Mouse (Mus musculus): ENCODE data around the gene Dock10.

Dock10 gene

DNA sequence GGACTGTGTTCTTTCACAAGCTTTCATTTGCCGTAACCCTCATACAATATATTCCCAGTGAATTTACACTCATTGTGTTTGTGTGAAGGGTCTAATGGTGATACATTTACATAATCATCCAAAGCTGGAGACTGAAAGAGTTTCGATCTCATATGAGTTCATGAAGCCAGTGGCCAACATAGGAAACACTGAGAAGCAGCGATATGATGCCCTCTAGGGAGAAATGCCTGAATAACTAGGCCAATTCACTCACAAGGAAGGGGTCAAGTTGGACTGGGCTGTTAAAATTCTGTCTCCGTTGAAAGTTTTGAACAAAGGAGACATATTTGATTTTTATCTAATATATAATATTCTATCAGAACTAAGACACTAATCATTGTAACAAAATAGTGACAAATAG lies 30.9 kb downstream of the Dock10 start:
- DNase-seq (ENCODE audit: low spot score), result no peak

DNA sequence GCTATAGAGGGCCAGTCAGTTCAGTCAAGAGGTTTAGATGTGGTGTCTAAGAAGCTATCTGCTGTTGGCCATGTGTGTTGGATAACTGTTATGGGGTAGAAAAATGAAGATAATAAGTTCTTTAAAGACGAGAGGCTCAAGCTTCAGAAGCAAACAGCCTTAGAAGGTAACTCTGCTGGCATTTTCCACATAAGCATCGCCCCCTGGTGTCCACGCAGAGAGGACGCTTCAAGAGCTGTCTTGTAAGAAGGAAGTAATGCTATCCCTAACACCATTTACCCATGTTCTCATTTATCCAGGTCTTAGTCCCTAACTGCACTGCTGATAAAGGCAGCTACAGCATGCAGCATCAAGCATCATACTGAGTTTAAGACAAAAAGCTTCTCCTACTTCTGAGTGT lies 35.7 kb downstream of the Dock10 start:
- no peak for DNase-seq (ENCODE audit: low spot score)

DNA sequence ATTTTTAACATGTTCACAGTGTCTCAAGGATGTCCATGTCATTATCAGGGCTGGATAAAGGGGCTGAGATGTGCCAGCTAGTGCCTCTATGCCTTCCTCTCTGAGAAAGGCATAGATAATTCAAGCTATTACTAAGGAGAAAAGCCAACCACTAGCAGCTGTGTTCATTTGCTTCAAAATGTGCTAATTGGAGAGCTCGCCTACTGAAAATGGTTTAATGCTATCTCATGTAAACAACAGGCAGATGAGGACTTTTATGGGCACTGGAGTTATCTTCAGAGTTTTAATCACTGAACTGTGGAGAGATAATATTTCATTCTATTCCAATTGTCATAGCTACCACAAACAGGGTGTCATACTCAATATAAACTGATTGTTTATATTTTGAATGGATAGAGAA lies 36.3 kb downstream of the Dock10 start:
- no peak for DNase-seq (ENCODE audit: low spot score)

DNA sequence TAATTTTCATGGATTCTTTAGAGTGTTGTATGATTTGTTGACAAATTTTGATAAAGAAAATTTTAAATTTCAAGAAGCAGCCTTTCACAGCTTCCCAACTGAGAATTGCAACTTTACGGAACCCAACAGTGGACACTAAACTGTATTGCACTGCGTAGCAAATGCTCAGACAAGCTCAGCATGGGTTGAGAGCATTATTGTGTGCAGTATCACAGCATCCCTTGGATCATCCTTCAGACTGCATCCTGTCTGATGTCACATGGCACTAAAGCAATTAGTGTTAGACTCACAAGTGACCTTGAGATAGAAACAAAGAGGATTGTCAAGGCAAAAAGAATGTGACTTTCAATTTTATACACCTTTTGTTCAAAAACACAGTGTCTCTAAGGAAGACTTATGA lies 37.1 kb downstream of the Dock10 start:
- DNase-seq (ENCODE audit: low spot score), result no peak

DNA sequence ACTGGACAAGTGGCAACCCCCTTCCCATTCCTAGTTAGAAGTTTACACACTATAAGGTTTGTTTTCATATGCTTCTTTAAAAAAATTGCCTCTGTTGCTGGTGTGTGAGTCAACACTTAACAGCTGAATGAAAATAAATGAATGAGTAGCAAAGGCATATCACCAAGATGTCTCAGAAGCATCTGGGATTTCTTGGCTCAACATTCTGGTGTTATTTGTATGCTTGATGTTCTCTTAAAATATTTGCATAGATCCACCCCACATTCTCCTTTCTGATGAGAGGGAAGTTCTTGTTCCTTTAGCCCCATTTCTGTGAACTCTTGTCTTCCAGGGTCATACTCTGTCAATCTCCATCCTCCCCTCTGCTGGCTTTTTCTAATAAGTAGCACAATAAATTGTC lies 38.2 kb downstream of the Dock10 start:
- DNase-seq (ENCODE audit: low spot score), result no peak

DNA sequence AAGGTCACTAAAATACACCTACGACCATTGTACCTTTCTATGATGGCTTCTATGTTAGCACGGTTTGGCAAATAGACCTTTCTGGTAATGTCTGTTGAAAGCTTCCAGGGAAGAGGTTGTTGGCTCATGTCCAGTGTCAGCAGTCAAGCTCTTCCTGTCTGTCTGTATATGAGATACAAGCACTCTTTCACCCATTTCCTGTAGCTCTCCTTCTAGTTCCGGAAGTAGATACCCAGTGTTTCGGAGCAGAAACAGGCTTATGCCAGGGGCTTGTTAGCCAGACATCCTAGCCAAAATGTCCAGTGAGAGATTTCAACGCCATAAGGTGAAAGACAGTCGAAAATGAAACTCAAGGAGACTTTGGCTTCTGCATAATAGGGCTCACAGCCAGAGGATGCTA lies 38.9 kb downstream of the Dock10 start:
- DNase-seq (ENCODE audit: low spot score), result no peak

DNA sequence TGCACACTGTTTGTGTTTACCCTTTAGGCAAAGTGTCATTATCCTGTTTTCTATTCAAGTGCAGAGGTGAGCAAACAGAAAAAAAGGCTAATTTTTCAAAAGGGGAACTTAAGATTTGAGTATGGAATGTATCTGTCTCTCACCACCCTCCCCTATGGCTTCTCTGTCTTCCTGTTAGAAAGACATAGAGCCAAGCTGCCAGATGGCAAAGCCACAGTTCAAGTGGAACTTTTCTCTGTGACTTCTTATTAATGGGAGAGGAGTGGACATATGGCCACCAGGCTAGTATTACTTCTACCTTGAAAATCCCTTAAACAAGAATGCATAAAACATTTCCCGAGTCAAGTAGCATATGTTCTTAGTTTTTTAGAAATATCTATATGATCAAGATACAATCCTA lies 39.7 kb downstream of the Dock10 start:
- DNase-seq (ENCODE audit: low spot score), result no peak

DNA sequence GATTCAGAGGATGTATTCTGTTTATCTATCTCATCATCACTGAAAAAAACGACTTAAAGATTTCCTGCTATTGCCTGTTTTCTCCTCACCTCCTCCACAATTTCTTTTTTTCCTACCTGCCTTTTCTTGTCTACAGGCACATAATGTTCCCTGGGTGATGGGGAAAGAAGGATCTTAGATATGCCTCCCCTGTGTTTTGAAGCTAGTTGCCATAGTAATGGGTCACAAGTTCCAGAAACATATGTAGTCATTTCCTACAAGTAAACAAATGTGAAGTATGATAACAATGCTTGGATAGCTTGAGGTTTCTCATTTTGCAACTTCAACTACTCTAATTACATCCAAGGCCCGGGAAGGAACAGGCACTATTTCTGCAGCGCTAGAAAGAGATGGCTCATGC lies 42.4 kb downstream of the Dock10 start:
- no peak for DNase-seq (ENCODE audit: low spot score)

DNA sequence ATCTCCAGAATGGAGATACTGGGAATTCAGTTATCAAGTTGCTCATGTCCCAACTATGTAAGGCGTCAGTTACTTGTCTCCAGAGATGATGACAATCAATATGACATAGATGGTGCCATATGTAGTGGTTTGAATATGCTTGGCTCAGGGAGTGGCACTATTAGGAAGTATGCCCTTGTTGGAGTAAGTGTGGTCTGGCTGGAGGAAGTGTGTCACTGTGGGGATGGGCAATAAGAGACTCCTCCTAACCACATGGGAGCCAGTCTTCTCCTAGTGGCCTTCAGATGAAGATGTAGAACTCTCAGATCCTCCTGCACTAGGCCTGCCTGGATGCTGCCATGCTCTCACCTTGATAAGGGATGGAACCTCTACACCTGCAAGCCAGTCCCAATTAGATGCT lies 44.4 kb downstream of the Dock10 start:
- DNase-seq (ENCODE audit: low spot score), result no peak

DNA sequence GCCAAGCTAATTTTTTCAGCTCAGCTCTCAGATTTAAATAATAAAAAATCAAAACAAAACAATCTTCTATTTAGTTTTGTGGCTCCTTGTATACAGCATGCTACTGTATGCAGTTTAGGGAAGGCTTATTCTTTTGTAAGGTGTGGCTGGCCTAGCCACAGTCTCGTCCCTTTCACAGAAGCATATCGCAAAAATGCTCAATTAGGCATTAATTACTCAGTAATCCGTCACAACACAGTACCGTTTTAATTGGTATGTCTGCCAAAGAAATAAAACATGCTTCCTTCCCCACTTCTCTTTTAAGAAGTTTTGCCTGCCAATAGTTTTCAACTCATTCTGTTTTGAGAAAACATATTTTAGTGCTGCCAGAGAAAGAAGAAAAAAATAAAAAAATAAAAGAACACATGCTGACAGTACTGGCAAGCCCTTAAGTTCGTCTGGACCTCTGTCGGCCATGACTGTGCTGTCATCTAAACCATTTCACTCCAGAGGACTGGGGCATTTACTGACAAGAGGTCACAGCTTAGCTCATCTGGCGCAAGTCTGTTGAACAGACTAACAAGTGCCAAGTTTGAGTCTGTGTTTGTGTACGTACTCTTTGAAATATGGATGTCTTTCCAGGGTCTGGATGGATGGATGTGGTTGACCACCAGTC lies 47.6 kb downstream of the Dock10 start:
- DNase-seq (ENCODE audit: low spot score), result no peak

DNA sequence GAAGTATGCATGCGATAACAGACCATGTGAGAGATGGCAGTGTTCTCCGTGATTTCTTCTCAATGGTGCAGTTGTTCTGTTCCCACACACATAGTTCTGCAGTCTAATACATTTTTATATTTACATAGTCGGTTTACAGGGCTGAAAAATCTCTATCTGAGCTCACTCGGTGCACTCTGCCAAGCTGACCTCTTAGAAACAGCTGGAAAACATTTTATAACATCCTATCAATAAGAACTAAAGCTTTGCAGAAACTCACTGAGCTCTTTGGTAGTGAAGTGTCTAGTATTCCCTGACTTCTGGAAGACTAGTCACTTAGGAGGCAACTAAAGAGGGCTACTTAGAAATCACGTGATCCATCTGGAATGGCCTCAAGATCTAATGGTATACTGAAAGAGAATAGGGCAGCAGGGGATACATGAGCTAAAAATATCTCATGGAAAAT lies 48.2 kb downstream of the Dock10 start:
- DNase-seq (ENCODE audit: low spot score), result no peak

DNA sequence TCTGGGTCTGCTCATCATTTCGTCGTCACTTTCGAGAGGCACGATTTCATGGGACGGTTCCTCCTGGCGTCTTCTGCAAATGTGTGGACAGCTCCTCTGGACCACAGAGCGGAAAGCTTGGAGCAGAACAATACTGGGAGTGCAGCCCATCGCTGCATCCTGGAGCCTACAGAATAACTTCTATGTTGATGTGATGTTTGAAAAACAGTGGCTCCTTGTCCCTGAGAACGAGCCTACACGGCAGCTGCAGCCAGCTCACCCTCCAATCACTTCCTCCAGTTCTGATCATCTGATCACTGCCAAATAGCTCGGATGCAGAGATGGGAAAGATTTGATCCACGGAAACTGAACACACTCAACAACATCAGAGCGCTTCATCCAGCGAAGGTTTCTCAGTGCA lies 49.0 kb downstream of the Dock10 start:
- no peak for DNase-seq (ENCODE audit: low spot score)

DNA sequence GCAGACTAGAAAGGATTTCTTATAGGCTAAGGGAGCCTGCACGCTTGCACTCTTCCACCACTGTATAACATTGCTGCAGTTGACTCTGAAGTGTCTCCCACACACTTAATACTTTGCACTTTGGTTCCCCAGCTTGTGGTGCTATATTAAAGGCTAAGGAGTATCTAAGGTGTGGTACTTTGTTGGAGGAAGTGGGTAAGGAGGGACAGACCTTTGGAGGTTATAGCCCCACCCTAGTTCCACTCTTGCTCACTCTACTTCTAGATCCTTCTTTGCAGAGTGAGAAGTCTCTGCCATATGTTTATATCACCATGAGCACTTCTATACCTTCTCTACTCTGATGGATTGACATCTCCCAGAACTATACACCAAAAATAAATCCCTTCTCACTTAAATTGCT lies 55.0 kb downstream of the Dock10 start:
- DNase-seq (ENCODE audit: low spot score), result no peak

- DNase-seq (ENCODE audit: low spot score), result no peak
Measured at GRCm38 (mm10) chr1:80676004-80676673, 82.2 kb downstream of the Dock10 start.

DNA sequence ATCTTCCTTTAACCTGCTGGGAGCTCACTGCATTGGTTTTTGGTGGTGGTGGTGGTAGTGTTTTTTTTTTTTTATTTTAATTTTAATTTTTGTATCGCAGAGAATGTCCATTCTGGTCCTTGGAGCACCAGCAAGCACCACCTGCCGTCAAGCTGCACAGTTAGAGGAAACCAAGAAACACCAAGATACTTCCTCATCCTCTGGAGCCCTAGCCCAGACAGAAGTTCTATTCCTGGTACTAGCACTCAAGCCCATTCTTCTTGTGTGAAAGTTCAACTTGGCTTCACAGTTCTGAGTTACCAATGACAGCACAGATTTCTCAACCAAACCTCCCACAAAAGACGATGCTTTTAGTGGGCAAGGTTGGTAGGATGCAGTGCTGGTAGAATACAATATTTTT lies 86.6 kb downstream of the Dock10 start:
- DNase-seq (ENCODE audit: low spot score), result no peak

DNA sequence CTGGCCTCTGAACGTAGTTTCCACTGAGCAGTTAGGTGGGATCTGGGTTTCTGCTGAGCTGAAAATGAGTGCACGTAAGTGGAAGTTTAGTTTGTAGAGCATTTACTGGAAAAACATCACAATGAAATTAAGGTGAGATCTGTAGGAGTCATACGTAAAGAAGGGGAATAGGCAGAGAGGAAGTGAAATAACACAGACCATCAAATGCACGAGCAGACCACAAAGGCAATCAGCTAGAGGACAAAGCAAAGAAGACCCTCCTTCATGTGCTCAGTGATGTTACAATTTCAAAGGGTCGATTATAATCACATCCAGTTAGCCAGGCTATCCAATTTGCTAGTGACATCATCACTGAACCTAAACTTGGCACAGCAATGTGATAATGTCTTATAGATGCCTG lies 87.3 kb downstream of the Dock10 start:
- DNase-seq (ENCODE audit: low spot score), result no peak

DNA sequence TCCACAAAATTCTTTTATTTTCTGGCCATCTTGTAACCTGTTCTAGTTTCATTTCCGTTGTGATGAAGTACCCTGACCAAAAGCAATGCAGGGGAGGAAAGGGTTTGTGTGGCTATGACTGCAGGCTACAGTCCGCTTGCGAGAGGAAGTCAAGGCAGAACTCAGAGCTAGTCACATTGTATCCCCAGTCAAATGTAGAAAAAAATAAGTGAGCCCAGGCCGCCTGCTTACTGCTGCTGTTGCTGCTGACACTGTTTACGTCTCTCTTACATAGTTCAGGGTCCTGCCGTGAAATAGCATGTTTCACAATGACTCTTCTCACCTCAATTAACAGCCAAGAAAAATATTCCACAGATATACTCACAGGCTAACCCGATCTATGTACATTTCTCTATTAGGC lies 87.9 kb downstream of the Dock10 start:
- DNase-seq (ENCODE audit: low spot score), result no peak

- no peak for DNase-seq (ENCODE audit: low spot score)
Measured at GRCm38 (mm10) chr1:80665761-80666160, 92.6 kb downstream of the Dock10 start.

DNA sequence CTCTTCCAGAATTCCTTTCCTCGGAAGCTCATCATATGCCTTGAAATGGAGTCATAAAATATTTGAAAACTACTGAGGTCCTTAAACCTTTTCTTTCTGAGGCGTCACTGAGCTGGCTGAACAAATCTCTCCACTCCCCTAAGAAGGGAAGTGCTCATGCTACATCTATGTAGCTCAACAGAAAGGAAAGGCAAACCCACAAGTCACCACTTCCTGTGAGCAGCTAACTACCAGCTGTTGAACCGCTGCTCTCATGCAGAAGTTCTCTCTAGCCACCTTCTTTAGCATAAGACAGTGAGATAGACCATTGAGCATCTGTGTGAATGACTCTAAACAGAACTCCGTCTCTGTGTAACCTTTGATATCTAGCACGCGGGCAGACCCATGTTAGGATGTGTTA lies 93.2 kb downstream of the Dock10 start:
- DNase-seq (ENCODE audit: low spot score), result no peak

DNA sequence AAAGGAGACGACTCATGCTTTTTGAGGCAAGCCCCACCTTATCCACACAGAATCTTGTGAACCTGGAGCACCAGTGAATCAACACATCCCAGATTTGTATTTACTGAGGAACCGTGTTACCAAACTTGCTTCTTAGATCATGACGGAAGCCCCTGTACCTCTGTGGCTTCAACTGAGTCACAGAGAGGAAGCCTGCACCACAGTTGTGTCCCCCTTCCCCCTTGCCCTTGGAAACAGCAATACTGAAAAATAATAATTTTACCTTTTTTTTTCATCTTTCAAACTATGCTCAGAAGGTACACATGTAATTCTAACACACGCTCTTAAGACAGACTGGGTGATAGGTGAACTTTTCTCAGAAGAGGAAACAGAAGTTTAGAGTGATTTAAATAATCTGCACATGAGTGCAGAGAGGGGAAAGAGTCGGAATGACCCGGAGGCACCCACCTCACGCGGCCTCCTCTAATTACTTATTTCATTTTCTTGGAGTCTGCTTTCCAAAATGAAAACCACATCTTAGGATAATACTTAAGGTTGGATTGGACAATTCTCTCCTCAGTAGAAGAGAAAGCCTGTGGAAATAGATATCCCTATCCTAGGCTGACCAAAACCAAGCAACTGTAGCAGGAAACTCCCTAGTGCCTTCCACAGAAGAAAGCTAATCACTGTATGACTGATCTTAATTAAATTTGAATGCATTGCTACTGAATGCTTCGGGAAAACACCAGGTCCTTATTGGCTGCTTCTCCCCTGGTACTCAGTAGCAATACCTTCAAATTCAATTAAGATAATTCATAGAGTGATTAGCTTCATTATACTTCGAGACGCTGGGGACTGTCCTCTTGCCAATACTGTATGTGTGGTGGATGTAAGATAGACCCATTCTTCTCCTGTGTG lies 96.6 kb downstream of the Dock10 start:
- no peak for DNase-seq (ENCODE audit: low spot score)

GRCm38 (mm10) chr1:80659465-80660245 lies 98.7 kb downstream of the Dock10 start:
- no peak for DNase-seq (ENCODE audit: low spot score)

- no peak for DNase-seq (ENCODE audit: low spot score)
Measured at GRCm38 (mm10) chr1:80656389-80656788, 101.9 kb downstream of the Dock10 start.
